Mouse (Mus musculus) lung, embryonic 15.5 days (tissue): ENCODE measurements around the gene Lypd6b. TPM values are rescaled to one million over a fixed set of nuclear protein-coding genes. Genes with fewer than 3 reads are reported as not detected.

ENCODE experiments used
- ATAC-seq: fragments of 200-750 bp; cut with Nextera tagmentation; 2 replicates; pipeline ENCODE4 v1.8.0; 2017; ENCODE audit warnings: moderate number of reproducible peaks, borderline replicate concordance; ENCODE audit not compliant: low FRiP score, low TSS enrichment; ENCODE audit errors: extremely low read depth
- H3K27ac ChIP-seq: fragments of 300-500 bp; sonication (generic); 2 replicates; pipeline ENCODE4 v1.5.1; 2015; ENCODE audit warnings: moderate library complexity, mild to moderate bottlenecking, inconsistent platforms
- H3K27me3 ChIP-seq: fragments of 300-500 bp; sonication (generic); 2 replicates; pipeline ENCODE4 v1.6.1; 2015; ENCODE audit warnings: inconsistent platforms
- H3K36me3 ChIP-seq: fragments of 300-500 bp; sonication (generic); 2 replicates; pipeline ENCODE4 v1.6.1; 2015; ENCODE audit warnings: inconsistent platforms
- H3K4me1 ChIP-seq: fragments of 300-500 bp; sonication (generic); 2 replicates; pipeline ENCODE4 v1.6.1; 2015; ENCODE audit warnings: inconsistent platforms
- H3K4me2 ChIP-seq: fragments of 300-500 bp; sonication (generic); 2 replicates; pipeline ENCODE4 v1.6.1; 2015; ENCODE audit warnings: inconsistent platforms, mild to moderate bottlenecking, moderate library complexity
- H3K4me3 ChIP-seq: fragments of 300-500 bp; sonication (generic); 2 replicates; pipeline ENCODE4 v1.5.1; 2015; ENCODE audit warnings: mild to moderate bottlenecking, inconsistent platforms
- H3K9ac ChIP-seq: fragments of 300-500 bp; sonication (generic); 2 replicates; pipeline ENCODE4 v1.6.1; 2015; ENCODE audit warnings: inconsistent platforms
- H3K9me3 ChIP-seq: fragments of 300-500 bp; sonication (generic); 2 replicates; pipeline ENCODE4 v1.6.1; 2016; ENCODE audit warnings: inconsistent platforms
- WGBS: fragments of 180-500 bp; shearing (Covaris S2); methylation state at CpG from one replicate; pipeline ENCODE4 v1.1.7; 2015; 5-methylcytosine and 5-hydroxymethylcytosine counted together
- polyA plus RNA-seq: library from polyadenylated mRNA; unstranded; fragments of >200 nt; fragmentation: Nextera tagmentation; extraction: Ambion mirVana; gene quantifications from 2 replicates; pipeline ENCODE4 v1.2.1, GENCODE M21; 2015

Gene Lypd6b
- polyA plus RNA-seq, 1 experiment from 2014 or later = 2.5 TPM

- H3K4me2 ChIP-seq = no peak overlapping the region
- no peak for ATAC-seq
- no peak overlapping the region for H3K27ac ChIP-seq
- no peaks in the 10 kb centered on the region for H3K9me3 ChIP-seq
- no peak overlapping the region for H3K4me3 ChIP-seq
- no peaks in the 10 kb centered on the region for H3K4me1 ChIP-seq
- WGBS = 59% methylated on average over 3 of the region's 3 CpGs
- H3K27me3 ChIP-seq = no peaks in the 10 kb centered on the region
- H3K9ac ChIP-seq = no peak overlapping the region
- no peaks in the 10 kb centered on the region for H3K36me3 ChIP-seq
Measured at GRCm38 (mm10) chr2:49964899-49965298, 177.4 kb downstream of the Lypd6b start.

GRCm38 (mm10) chr2:49967748-49968147 is 180.3 kb downstream of the Lypd6b start:
- no peak overlapping the region for H3K4me2 ChIP-seq
- H3K27ac ChIP-seq = no peak overlapping the region
- WGBS = 56% methylated on average over 3 of the region's 3 CpGs
- no peak overlapping the region for H3K9ac ChIP-seq
- no peak for ATAC-seq
- H3K4me3 ChIP-seq = no peak overlapping the region
- H3K27me3 ChIP-seq = no peaks in the 10 kb centered on the region
- H3K9me3 ChIP-seq = no peaks in the 10 kb centered on the region
- no peaks in the 10 kb centered on the region for H3K36me3 ChIP-seq
- no peaks in the 10 kb centered on the region for H3K4me1 ChIP-seq

- Histone ChIP-seq H3K4me3 (no peak overlapping the region), H3K9ac (no peak overlapping the region), H3K9me3 (no peaks in the 10 kb centered on the region), H3K27ac (no peak overlapping the region), H3K36me3 (no peaks in the 10 kb centered on the region), H3K4me1 (no peaks in the 10 kb centered on the region), H3K4me2 (no peak overlapping the region), H3K27me3 (no peaks in the 10 kb centered on the region)
- 89% methylated on average over 3 of the region's 3 CpGs for WGBS
- ATAC-seq = no peak
Measured at GRCm38 (mm10) chr2:49970990-49971389, 183.5 kb downstream of the Lypd6b start.

DNA sequence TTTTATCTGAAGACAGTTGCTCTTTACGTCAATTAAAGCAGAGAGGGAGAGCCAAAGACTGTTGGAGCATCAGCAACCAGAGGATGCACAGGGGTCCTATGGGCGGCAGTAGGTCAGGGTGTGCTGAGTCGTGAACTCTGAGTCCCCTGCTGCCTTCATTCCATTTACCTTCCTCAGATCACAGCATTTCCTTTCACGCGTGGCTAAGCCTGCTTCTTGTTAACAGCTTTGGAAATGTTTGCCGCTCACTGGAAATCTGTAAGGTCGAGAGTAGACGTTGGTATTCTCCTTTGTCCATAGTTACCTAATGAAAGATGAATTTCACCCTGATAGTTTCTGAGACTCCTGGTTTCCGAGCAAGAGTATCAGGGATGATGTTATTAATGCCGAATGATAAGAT is 191.1 kb downstream of the Lypd6b start:
- H3K4me3 ChIP-seq = no peak overlapping the region
- no peaks in the 10 kb centered on the region for H3K36me3 ChIP-seq
- no peak overlapping the region for H3K9ac ChIP-seq
- H3K4me1 ChIP-seq = no peaks in the 10 kb centered on the region
- no peaks in the 10 kb centered on the region for H3K27me3 ChIP-seq
- no peak for ATAC-seq
- no peak overlapping the region for H3K4me2 ChIP-seq
- no peaks in the 10 kb centered on the region for H3K9me3 ChIP-seq
- H3K27ac ChIP-seq = no peak overlapping the region
- 69% methylated on average over 10 of the region's 10 CpGs for WGBS

DNA sequence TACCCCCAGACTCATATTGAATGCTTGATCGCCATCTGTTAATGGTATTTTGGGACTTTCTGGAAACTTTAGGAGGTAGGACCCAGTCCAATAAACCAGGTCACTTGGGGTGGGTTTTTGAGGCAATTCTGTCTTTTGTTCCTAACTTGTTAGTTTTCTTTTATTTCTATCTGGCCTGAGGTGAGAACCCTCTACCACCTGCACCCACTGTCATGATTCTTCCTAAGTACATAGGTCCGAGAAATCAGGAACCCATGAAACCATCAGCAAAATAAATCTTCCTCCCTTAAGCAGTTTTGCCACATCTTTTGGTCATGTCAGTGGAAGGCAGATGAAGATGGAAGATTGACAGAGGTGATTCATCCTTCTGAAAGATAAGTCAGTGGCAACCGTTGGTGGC is 192.5 kb downstream of the Lypd6b start:
- Histone ChIP-seq H3K4me2 (no peak overlapping the region), H3K27me3 (no peaks in the 10 kb centered on the region), H3K9me3 (no peaks in the 10 kb centered on the region), H3K9ac (no peak overlapping the region), H3K4me3 (no peak overlapping the region), H3K36me3 (no peaks in the 10 kb centered on the region), H3K4me1 (no peaks in the 10 kb centered on the region), H3K27ac (no peak overlapping the region)
- no peak for ATAC-seq
- WGBS = 85% methylated on average over 3 of the region's 3 CpGs

- H3K27ac ChIP-seq = no peak overlapping the region
- H3K4me2 ChIP-seq = no peak overlapping the region
- no peak overlapping the region for H3K9ac ChIP-seq
- H3K4me1 ChIP-seq = no peaks in the 10 kb centered on the region
- ATAC-seq = no peak
- 63% methylated on average over 5 of the region's 5 CpGs for WGBS
- no peaks in the 10 kb centered on the region for H3K9me3 ChIP-seq
- H3K27me3 ChIP-seq = no peaks in the 10 kb centered on the region
- no peaks in the 10 kb centered on the region for H3K36me3 ChIP-seq
- H3K4me3 ChIP-seq = no peak overlapping the region
Measured at GRCm38 (mm10) chr2:49983021-49983420, 195.5 kb downstream of the Lypd6b start.

- Histone ChIP-seq H3K4me3 (no peak overlapping the region), H3K9ac (no peak overlapping the region), H3K27me3 (no peaks in the 10 kb centered on the region), H3K36me3 (no peaks in the 10 kb centered on the region), H3K27ac (no peak overlapping the region), H3K4me1 (no peaks in the 10 kb centered on the region), H3K4me2 (no peak overlapping the region), H3K9me3 (no peaks in the 10 kb centered on the region)
- ATAC-seq = no peak
- 48% methylated on average over 3 of the region's 3 CpGs for WGBS
Measured at GRCm38 (mm10) chr2:49984780-49985179, 197.3 kb downstream of the Lypd6b start.

GRCm38 (mm10) chr2:49995841-49996240 is 208.4 kb downstream of the Lypd6b start:
- Histone ChIP-seq H3K27me3 (no peaks in the 10 kb centered on the region), H3K9me3 (no peaks in the 10 kb centered on the region), H3K4me3 (no peak overlapping the region), H3K27ac (no peak overlapping the region), H3K4me2 (no peak overlapping the region), H3K36me3 (no peaks in the 10 kb centered on the region), H3K4me1 (no peaks in the 10 kb centered on the region), H3K9ac (no peak overlapping the region)
- no peak for ATAC-seq
- 54% methylated on average over 4 of the region's 4 CpGs for WGBS

- H3K27me3 ChIP-seq = no peaks in the 10 kb centered on the region
- H3K4me2 ChIP-seq = no peak overlapping the region
- H3K9me3 ChIP-seq = no peaks in the 10 kb centered on the region
- H3K4me3 ChIP-seq = no peak overlapping the region
- no peak for ATAC-seq
- no peak overlapping the region for H3K9ac ChIP-seq
- WGBS = 57% methylated on average over 1 of the region's 1 CpGs
- H3K4me1 ChIP-seq = no peaks in the 10 kb centered on the region
- H3K27ac ChIP-seq = no peak overlapping the region
- H3K36me3 ChIP-seq = no peaks in the 10 kb centered on the region
Measured at GRCm38 (mm10) chr2:49997216-49997615, 209.7 kb downstream of the Lypd6b start.

Other genes starting within 250 kb of the Lypd6b start
- gene Kif5c, start 168.4 kb upstream of the Lypd6b start, polyA plus RNA-seq = 0.69 and 1.2 TPM in 2 replicates